Comparison of ENCODE assay signal across 19 mouse cellular contexts in the genomic region with DNA sequence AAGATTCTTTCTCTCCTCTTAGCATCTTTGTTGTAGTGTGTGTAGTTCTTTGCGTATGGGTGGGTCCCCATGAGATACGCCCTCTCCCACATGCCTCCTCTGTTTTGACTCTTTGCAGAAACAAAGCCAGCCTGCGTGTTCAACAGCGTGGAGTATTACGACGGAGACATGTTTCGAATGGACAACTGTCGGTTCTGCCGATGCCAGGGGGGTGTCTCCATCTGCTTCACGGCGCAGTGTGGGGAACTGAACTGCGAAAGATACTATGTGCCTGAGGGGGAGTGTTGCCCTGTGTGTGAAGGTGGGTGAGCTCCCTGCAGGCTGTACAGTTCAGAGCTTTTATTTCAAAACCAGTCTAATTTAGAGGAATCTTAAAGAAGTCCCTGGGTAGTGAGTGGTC.
DNase-seq lines count a peak whose midpoint lies in the region; ATAC-seq and TF ChIP-seq lines count a peak whose summit lies in the region.
"Had no signal": no experiment of that assay in that cellular context is flagged by ENCODE, and none has a peak within 500 bp of the region (broad histone marks: within the 10 kb centered on the region; RNA-seq: fewer than 3 reads in every experiment).

No protein-coding gene starts in this region.

- peaks cover 58% of the 10 kb centered on the region for H3K36me3 ChIP-seq in limb, embryonic 12.5 days
- peaks cover 19% of the 10 kb centered on the region; the same call in 1 of the 2 replicates for H3K36me3 ChIP-seq in limb, embryonic 10.5 days
- H3K36me3 ChIP-seq in thymus, adult 2 months (ENCODE audit: control insufficient read depth, insufficient read depth, low read length) = no peaks in the 10 kb centered on the region
- H3K36me3 ChIP-seq: liver, embryonic 13.5 days had no signal

- no peak for DNase-seq in frontal cortex, postnatal 14 days (ENCODE audit: low spot score in 2 of 2)
- no peak for DNase-seq in limb, embryonic 10.5 days (ENCODE audit: low spot score)
- peak; percentile 60 to 69 for DNase-seq in layer of hippocampus, adult 18-20 months (ENCODE audit: low spot score in 2 of 2)
- DNase-seq in layer of hippocampus, postnatal 25 days (ENCODE audit: extremely low spot score in 1 of 2, low spot score in 1 of 2) = peak; percentile 17 to 24
- no peak for DNase-seq in gastrocnemius, adult 2 months
- no peak for DNase-seq in thymus, adult 2 months
- DNase-seq: adrenal gland, adult 2 months; cerebellum, postnatal 36 days; gastrocnemius, postnatal 14 days; kidney, adult 18-20 months; kidney, postnatal 10 days; liver, embryonic 13.5 days; lung, embryonic 14.5 days; lung, postnatal 36 days; thymus, postnatal 36 days had no signal

- intact Hi-C loops in gastrocnemius, adult 2 months (cut with DNase I) = no loop called here

- no peaks in the 10 kb centered on the region for H3K27me3 ChIP-seq in limb, embryonic 12.5 days
- no peaks in the 10 kb centered on the region for H3K27me3 ChIP-seq in limb, embryonic 10.5 days (ENCODE audit: low read depth, poor library complexity, severe bottlenecking)
- no peaks in the 10 kb centered on the region for H3K27me3 ChIP-seq in thymus, adult 2 months (ENCODE audit: control insufficient read depth, insufficient read depth, low read length)
- H3K27me3 ChIP-seq: embryonic facial prominence, embryonic 15.5 days; liver, embryonic 13.5 days had no signal

- no peak overlapping the region for H3K9ac ChIP-seq in limb, embryonic 12.5 days (replicated peaks)
- H3K9ac ChIP-seq: embryonic facial prominence, embryonic 15.5 days; liver, embryonic 13.5 days; lung, embryonic 14.5 days had no signal

- no peak for TF ChIP-seq POLR2A in thymus, adult 2 months (IDR thresholded peaks at IDR 0.05; ENCODE audit: control insufficient read depth, extremely low read depth, insufficient read depth, low read length, poor library complexity)

- H3K4me2 ChIP-seq in limb, embryonic 12.5 days = no peak overlapping the region
- H3K4me2 ChIP-seq: embryonic facial prominence, embryonic 15.5 days; liver, embryonic 13.5 days; lung, embryonic 14.5 days had no signal

- no peaks in the 10 kb centered on the region for H3K9me3 ChIP-seq in limb, embryonic 12.5 days
- H3K9me3 ChIP-seq in limb, embryonic 10.5 days (replicated peaks) = no peaks in the 10 kb centered on the region
- H3K9me3 ChIP-seq: embryonic facial prominence, embryonic 15.5 days; liver, embryonic 13.5 days had no signal

- WGBS in limb, embryonic 12.5 days = 93% methylated on average over 12 of the region's 12 CpGs
- 96% methylated on average over 12 of the region's 12 CpGs for WGBS in limb, embryonic 10.5 days
- WGBS in thymus, adult 2 months = 96% methylated on average over 12 of the region's 12 CpGs

- peak; percentile 76 for ATAC-seq in frontal cortex, adult (ENCODE audit: low TSS enrichment)
- ATAC-seq in limb, embryonic 12.5 days (ENCODE audit: insufficient number of reproducible peaks, insufficient read depth, low FRiP score, low TSS enrichment, low read depth) = no peak

- no peak for TF ChIP-seq CTCF in gastrocnemius, adult 2 months (IDR thresholded peaks at IDR 0.05)
- TF ChIP-seq CTCF in thymus, adult 2 months (IDR thresholded peaks at IDR 0.05; ENCODE audit: borderline replicate concordance, control insufficient read depth, extremely low read depth, insufficient read depth, low read length, poor library complexity) = no peak

- H3K27ac ChIP-seq in limb, embryonic 12.5 days = 0 out of 2 replicates have a peak overlapping the region, but pooled peaks have one; percentile 9
- no peak overlapping the region for H3K27ac ChIP-seq in limb, embryonic 10.5 days
- H3K27ac ChIP-seq in gastrocnemius, adult 2 months = no peak overlapping the region
- no peak overlapping the region for H3K27ac ChIP-seq in thymus, adult 2 months (ENCODE audit: control insufficient read depth, insufficient read depth, low read length)
- H3K27ac ChIP-seq: embryonic facial prominence, embryonic 15.5 days; heart, adult 2 months; liver, embryonic 13.5 days had no signal

- no peaks in the 10 kb centered on the region for H3K4me1 ChIP-seq in limb, embryonic 12.5 days (replicated peaks)
- 0 out of 2 replicates have a peak, but pooled peaks cover 3% of the 10 kb centered on the region for H3K4me1 ChIP-seq in limb, embryonic 10.5 days
- H3K4me1 ChIP-seq in thymus, adult 2 months (replicated peaks; ENCODE audit: control insufficient read depth, insufficient read depth, low read length) = no peaks in the 10 kb centered on the region
- H3K4me1 ChIP-seq: embryonic facial prominence, embryonic 15.5 days had no signal

- no peak overlapping the region for H3K4me3 ChIP-seq in limb, embryonic 12.5 days (replicated peaks)
- no peak overlapping the region for H3K4me3 ChIP-seq in limb, embryonic 10.5 days
- no peak overlapping the region for H3K4me3 ChIP-seq in gastrocnemius, adult 2 months
- H3K4me3 ChIP-seq in thymus, adult 2 months (ENCODE audit: control insufficient read depth, insufficient read depth, low read length) = no peak overlapping the region
- H3K4me3 ChIP-seq: embryonic facial prominence, embryonic 15.5 days; heart, adult 2 months; liver, embryonic 13.5 days had no signal

Comparison
In these comparisons a context has a peak if more than half of its experiments do, and no peak if none do; other contexts are left out.
1. DNase-seq: peak in layer of hippocampus, adult 18-20 months (2 of 2) and layer of hippocampus, postnatal 25 days (2 of 2); none in frontal cortex, postnatal 14 days (0 of 2), limb, embryonic 10.5 days (single experiment), gastrocnemius, adult 2 months (single experiment) and thymus, adult 2 months (single experiment).